27 mouse cellular contexts compared by ENCODE assay signal in the genomic region with DNA sequence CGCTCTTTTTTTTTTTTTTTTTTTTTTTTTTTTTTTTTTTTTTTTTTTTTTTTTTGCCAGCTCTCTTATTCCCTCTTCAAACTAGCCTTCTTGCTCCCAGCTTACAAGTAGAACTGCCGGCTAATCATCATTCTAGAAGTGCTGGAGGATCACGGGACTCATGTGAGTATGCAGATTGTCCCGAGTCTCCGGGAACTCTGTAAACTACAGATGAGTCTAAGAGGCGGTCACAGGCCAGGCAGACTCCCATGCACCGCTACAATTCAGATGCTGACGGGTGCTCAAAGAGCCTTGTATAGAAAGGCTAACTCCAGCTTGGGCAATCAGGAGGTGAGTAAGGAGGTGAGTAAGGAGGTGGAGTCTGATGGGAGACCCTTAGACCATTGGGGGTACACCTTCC. TPM values are rescaled to one million over a fixed set of nuclear protein-coding genes. Genes with fewer than 3 reads are reported as not detected.
DNase-seq lines count a peak whose midpoint lies in the region; ATAC-seq lines count a peak whose summit lies in the region.
"Had no signal": no experiment of that assay in that cellular context is flagged by ENCODE, and none has a peak within 500 bp of the region (broad histone marks: within the 10 kb centered on the region; RNA-seq: fewer than 3 reads in every experiment).

No protein-coding gene starts in this region.

- no peaks in the 10 kb centered on the region for H3K27me3 ChIP-seq in forebrain, embryonic 11.5 days (ENCODE audit: control insufficient read depth, insufficient read depth, low read length)
- H3K27me3 ChIP-seq in forebrain, embryonic 16.5 days (replicated peaks; ENCODE audit: control insufficient read depth, insufficient read depth, low read length): no peaks in the 10 kb centered on the region
- H3K27me3 ChIP-seq: embryonic facial prominence, embryonic 13.5 days; embryonic facial prominence, embryonic 15.5 days; forebrain, embryonic 13.5 days; forebrain, embryonic 15.5 days had no signal

- H3K36me3 ChIP-seq in forebrain, embryonic 11.5 days (ENCODE audit: control insufficient read depth, insufficient read depth, low read length): no peaks in the 10 kb centered on the region
- H3K36me3 ChIP-seq in forebrain, embryonic 16.5 days (ENCODE audit: control insufficient read depth, insufficient read depth): no peaks in the 10 kb centered on the region
- H3K36me3 ChIP-seq: embryonic facial prominence, embryonic 13.5 days; embryonic facial prominence, embryonic 15.5 days; forebrain, embryonic 15.5 days; G1E had no signal

- intact Hi-C loops in heart, postnatal 14 days (cut with DNase I): no loop called here

- no peaks in the 10 kb centered on the region for H3K9me3 ChIP-seq in forebrain, embryonic 11.5 days (ENCODE audit: control insufficient read depth, low read length)
- H3K9me3 ChIP-seq in forebrain, embryonic 16.5 days (ENCODE audit: control insufficient read depth, low read length): no peaks in the 10 kb centered on the region
- H3K9me3 ChIP-seq: embryonic facial prominence, embryonic 13.5 days; embryonic facial prominence, embryonic 15.5 days; forebrain, embryonic 10.5 days; forebrain, embryonic 13.5 days; forebrain, embryonic 15.5 days; G1E had no signal

- ATAC-seq in forebrain, embryonic 11.5 days (replicated peaks; ENCODE audit: low FRiP score): no peak
- ATAC-seq in forebrain, embryonic 16.5 days: no peak
- no peak for ATAC-seq in megakaryocyte progenitor cell, adult 5-6 weeks (replicated peaks; ENCODE audit: poor library complexity)
- ATAC-seq: CD4-positive, CD25-positive, alpha-beta regulatory T cell, adult 4 months; forebrain, embryonic 13.5 days; forebrain, embryonic 15.5 days had no signal

- no peak overlapping the region for H3K4me3 ChIP-seq in forebrain, embryonic 11.5 days (ENCODE audit: low read depth, low read length)
- no peak overlapping the region for H3K4me3 ChIP-seq in forebrain, embryonic 16.5 days (replicated peaks; ENCODE audit: low read length)
- H3K4me3 ChIP-seq: embryonic facial prominence, embryonic 13.5 days; embryonic facial prominence, embryonic 15.5 days; erythroblast, embryonic 14.5 days; forebrain, embryonic 10.5 days; forebrain, embryonic 13.5 days; forebrain, embryonic 15.5 days had no signal

- no peak overlapping the region for H3K27ac ChIP-seq in forebrain, embryonic 11.5 days (ENCODE audit: low read depth, low read length)
- no peak overlapping the region for H3K27ac ChIP-seq in forebrain, embryonic 16.5 days (ENCODE audit: low read length)
- H3K27ac ChIP-seq: embryonic facial prominence, embryonic 13.5 days; embryonic facial prominence, embryonic 15.5 days; forebrain, embryonic 10.5 days; forebrain, embryonic 13.5 days; forebrain, embryonic 15.5 days had no signal

- H3K4me2 ChIP-seq in forebrain, embryonic 11.5 days (ENCODE audit: low read depth, low read length, severe bottlenecking): no peak overlapping the region
- H3K4me2 ChIP-seq in forebrain, embryonic 16.5 days (ENCODE audit: low read length): no peak overlapping the region
- H3K4me2 ChIP-seq: embryonic facial prominence, embryonic 13.5 days; embryonic facial prominence, embryonic 15.5 days; forebrain, embryonic 13.5 days; forebrain, embryonic 15.5 days had no signal

- 81% methylated on average over 8 of the region's 8 CpGs for WGBS in forebrain, embryonic 11.5 days
- WGBS in forebrain, embryonic 16.5 days: 81% methylated on average over 8 of the region's 8 CpGs

- H3K9ac ChIP-seq in forebrain, embryonic 11.5 days (ENCODE audit: low read length): no peak overlapping the region
- no peak overlapping the region for H3K9ac ChIP-seq in forebrain, embryonic 16.5 days (replicated peaks; ENCODE audit: low read depth, low read length)
- H3K9ac ChIP-seq: embryonic facial prominence, embryonic 13.5 days; embryonic facial prominence, embryonic 15.5 days; forebrain, embryonic 13.5 days; forebrain, embryonic 15.5 days had no signal

- H3K4me1 ChIP-seq in forebrain, embryonic 11.5 days (replicated peaks; ENCODE audit: control insufficient read depth, insufficient read depth, low read length): no peaks in the 10 kb centered on the region
- no peaks in the 10 kb centered on the region for H3K4me1 ChIP-seq in forebrain, embryonic 16.5 days (replicated peaks; ENCODE audit: control insufficient read depth, insufficient read depth, low read length)
- H3K4me1 ChIP-seq: embryonic facial prominence, embryonic 13.5 days; embryonic facial prominence, embryonic 15.5 days; forebrain, embryonic 10.5 days; forebrain, embryonic 13.5 days; forebrain, embryonic 15.5 days had no signal

- DNase-seq in forebrain, embryonic 11.5 days (ENCODE audit: low spot score): peak; percentile 42
- DNase-seq in NIH3T3 (ENCODE audit: low read depth): peak; percentile 24
- peak; percentile 72 for DNase-seq in ZHBTc4 (ENCODE audit: low read depth, low spot score)
- no peak for DNase-seq in heart, postnatal 14 days
- DNase-seq: adrenal gland, adult 2 months; adrenal gland, postnatal 10 days; adrenal gland, postnatal 25 days; B cell, adult 2 months; cerebellum, adult 11 months; cerebellum, adult 18-20 months; cerebellum, adult 8-10 months; cerebellum, adult 9-11 months; cerebellum, postnatal 14 days; cerebellum, postnatal 36 days; embryo, embryonic 11 days had no signal

RNA-seq across cellular contexts. Expression of gene Tead4, which starts 15.0 kb away (rescaled TPM):
- 1.1 TPM in 2 replicates for polyA plus RNA-seq in forebrain, embryonic 11.5 days (2014; fragmentation: Nextera tagmentation; extraction: Ambion mirVana)
- 0.47 and 0.52 TPM in 2 replicates for polyA plus RNA-seq in forebrain, embryonic 16.5 days (2015; fragmentation: Nextera tagmentation; extraction: Ambion mirVana)
- not detected in 2 replicates for total RNA-seq in megakaryocyte progenitor cell, adult 5-6 weeks (2015)
- total RNA-seq in megakaryocyte progenitor cell, adult 5-6 weeks (2017): not detected in 2 replicates
- 1 to 10 TPM; 4.6 to 5.0 TPM for total RNA-seq in heart, postnatal 14 days (2021)
- total RNA-seq: common myeloid progenitor, adult 5-6 weeks had no signal
- polyA plus RNA-seq: CD4-positive, CD25-positive, alpha-beta regulatory T cell, adult 4 months; erythroblast, embryonic 14.5 days; G1E had no signal

RNA-seq across cellular contexts. Expression of gene Tulp3, which starts 40.1 kb away (rescaled TPM):
- 17.7 and 23.7 TPM in 2 replicates for polyA plus RNA-seq in forebrain, embryonic 11.5 days (2014; fragmentation: Nextera tagmentation; extraction: Ambion mirVana)
- polyA plus RNA-seq in forebrain, embryonic 16.5 days (2015; fragmentation: Nextera tagmentation; extraction: Ambion mirVana): 13.2 and 17.3 TPM in 2 replicates
- 0.12 and 1.3 TPM in 2 replicates for total RNA-seq in megakaryocyte progenitor cell, adult 5-6 weeks (2015)
- 0.20 and 0.29 TPM in 2 replicates for total RNA-seq in megakaryocyte progenitor cell, adult 5-6 weeks (2017)
- total RNA-seq in heart, postnatal 14 days (2021): 1 to 10 TPM; 8.0 to 8.3 TPM

RNA-seq across cellular contexts. Expression of gene Rhno1, which starts 47.1 kb away (rescaled TPM):
- 197 and 205 TPM in 2 replicates for polyA plus RNA-seq in forebrain, embryonic 11.5 days (2014; fragmentation: Nextera tagmentation; extraction: Ambion mirVana)
- 124 and 129 TPM in 2 replicates for polyA plus RNA-seq in forebrain, embryonic 16.5 days (2015; fragmentation: Nextera tagmentation; extraction: Ambion mirVana)
- total RNA-seq in megakaryocyte progenitor cell, adult 5-6 weeks (2015): 53.5 and 71.5 TPM in 2 replicates
- total RNA-seq in megakaryocyte progenitor cell, adult 5-6 weeks (2017): 47.8 and 54.8 TPM in 2 replicates
- total RNA-seq in heart, postnatal 14 days (2021): 10 to 100 TPM; 10.3 to 12.9 TPM

RNA-seq across cellular contexts. Expression of gene Foxm1, which starts 47.2 kb away (rescaled TPM):
- polyA plus RNA-seq in forebrain, embryonic 11.5 days (2014; fragmentation: Nextera tagmentation; extraction: Ambion mirVana): 89.6 and 91.9 TPM in 2 replicates
- 19.9 and 21.8 TPM in 2 replicates for polyA plus RNA-seq in forebrain, embryonic 16.5 days (2015; fragmentation: Nextera tagmentation; extraction: Ambion mirVana)
- 40.3 and 41.8 TPM in 2 replicates for total RNA-seq in megakaryocyte progenitor cell, adult 5-6 weeks (2015)
- total RNA-seq in megakaryocyte progenitor cell, adult 5-6 weeks (2017): 12.3 and 15.5 TPM in 2 replicates
- total RNA-seq in heart, postnatal 14 days (2021): 1 to 10 TPM; 4.1 to 6.3 TPM

RNA-seq across cellular contexts. Expression of gene Tex52, which starts 59.7 kb away (rescaled TPM):
- 0.51 and 0.84 TPM in 2 replicates for polyA plus RNA-seq in forebrain, embryonic 11.5 days (2014; fragmentation: Nextera tagmentation; extraction: Ambion mirVana)
- 0.45 and 0.85 TPM in 2 replicates for polyA plus RNA-seq in forebrain, embryonic 16.5 days (2015; fragmentation: Nextera tagmentation; extraction: Ambion mirVana)
- not detected in 2 replicates for total RNA-seq in megakaryocyte progenitor cell, adult 5-6 weeks (2015)
- total RNA-seq in megakaryocyte progenitor cell, adult 5-6 weeks (2017): 0.30 TPM in 1 of 2 replicates, not detected in the other
- total RNA-seq in heart, postnatal 14 days (2021): not detected
- total RNA-seq: adrenal gland, adult 2 months; adrenal gland, postnatal 10 days; adrenal gland, postnatal 25 days; adrenal gland, postnatal 4 days; common myeloid progenitor, adult 5-6 weeks had no signal
- polyA plus RNA-seq: adrenal gland, adult 2 months; CD4-positive, CD25-positive, alpha-beta regulatory T cell, adult 4 months; G1E had no signal

Comparison
In these comparisons a context has a peak if more than half of its experiments do, and no peak if none do; other contexts are left out.
1. DNase-seq: peak in forebrain, embryonic 11.5 days (single experiment), NIH3T3 (single experiment) and ZHBTc4 (single experiment); none in heart, postnatal 14 days (0 of 2).
2. RNA of gene Tead4, which starts 15.0 kb away (total RNA-seq): 4.6 to 5.0 TPM in heart, postnatal 14 days; not detected in megakaryocyte progenitor cell, adult 5-6 weeks; every median in the first group is over 4 times any median in the second.